Mouse (Mus musculus): ENCODE data around the gene Cacna2d1. TPM values are rescaled to one million over a fixed set of nuclear protein-coding genes. Genes with fewer than 3 reads are reported as not detected.

The Cacna2d1 gene
- total and polyA plus RNA-seq, 3 experiments: 0.08 to 0.13 TPM; not detected in 1

GRCm38 (mm10) chr5:16045147-16045878 lies 110.8 kb downstream of the Cacna2d1 start:
- no peaks in the 10 kb centered on the region for H3K27me3 ChIP-seq (ENCODE audit: control insufficient read depth in 1 of 2, insufficient read depth in 2 of 2, low read length in 2 of 2)
- H3K9me3 ChIP-seq (replicated peaks; ENCODE audit: insufficient read depth, low read length): no peaks in the 10 kb centered on the region
- no peak for DNase-seq (ENCODE audit: low read depth, low spot score)
- no peak overlapping the region for H3K9ac ChIP-seq (ENCODE audit: control insufficient read depth, low read depth, low read length, poor library complexity, severe bottlenecking)
- no peak overlapping the region for H3K4me3 ChIP-seq (ENCODE audit: control insufficient read depth in 1 of 2, insufficient read depth in 1 of 2, low read depth in 2 of 2, low read length in 2 of 2)
- H3K36me3 ChIP-seq (ENCODE audit: control insufficient read depth in 1 of 2, insufficient read depth in 2 of 2, low read length in 2 of 2): no peaks in the 10 kb centered on the region
- H3K27ac ChIP-seq (ENCODE audit: control insufficient read depth, low read depth, low read length): no peak overlapping the region
- no peaks in the 10 kb centered on the region for H3K4me1 ChIP-seq (ENCODE audit: control insufficient read depth in 1 of 2, insufficient read depth in 2 of 2, low read length in 2 of 2)
- TF ChIP-seq POLR2AphosphoS2 (IDR thresholded peaks at IDR 0.05; ENCODE audit: low read length) (no peak), TBP (IDR thresholded peaks at IDR 0.05; ENCODE audit: low read depth, low read length) (no peak), RCOR1 (IDR thresholded peaks at IDR 0.05; ENCODE audit: low read depth, low read length) (no peak), BHLHE40 (IDR thresholded peaks at IDR 0.05; ENCODE audit: borderline replicate concordance, low read depth, low read length) (no peak), KAT2A (conservative IDR thresholded peaks at IDR 0.05; ENCODE audit: low read depth, low read length) (no peak), TCF12 (IDR thresholded peaks at IDR 0.05; ENCODE audit: low read depth, low read length) (no peak), CHD1 (IDR thresholded peaks at IDR 0.05; ENCODE audit: low read depth, low read length) (no peak), MAX (IDR thresholded peaks at IDR 0.05; ENCODE audit: low read length) (no peak), E2F4 (IDR thresholded peaks at IDR 0.05; ENCODE audit: borderline replicate concordance, low read depth, low read length) (no peak), SMC3 (IDR thresholded peaks at IDR 0.05; ENCODE audit: low read depth, low read length) (no peak), EP300 (IDR thresholded peaks at IDR 0.05; ENCODE audit: low read depth in 1 of 2, low read length in 2 of 2) (no peak), ELF1 (IDR thresholded peaks at IDR 0.05; ENCODE audit: low read depth, low read length) (no peak), USF1 (IDR thresholded peaks at IDR 0.05; ENCODE audit: low read depth, low read length) (no peak), GATA1 (IDR thresholded peaks at IDR 0.05; ENCODE audit: low read depth, low read length) (no peak), MAZ (IDR thresholded peaks at IDR 0.05; ENCODE audit: low read depth, low read length) (no peak), USF2 (IDR thresholded peaks at IDR 0.05; ENCODE audit: borderline replicate concordance in 1 of 2, insufficient read depth in 1 of 2, low read depth in 1 of 2, low read length in 2 of 2) (no peak), HCFC1 (IDR thresholded peaks at IDR 0.05; ENCODE audit: low read depth, low read length) (no peak), UBTF (IDR thresholded peaks at IDR 0.05; ENCODE audit: borderline replicate concordance, insufficient read depth, low read depth, low read length) (no peak)
- H3K79me2 ChIP-seq (ENCODE audit: control insufficient read depth, insufficient read depth, low read length, poor library complexity): no peaks in the 10 kb centered on the region

GRCm38 (mm10) chr5:16047452-16048191 lies 113.1 kb downstream of the Cacna2d1 start:
- H3K9ac ChIP-seq (ENCODE audit: control insufficient read depth, low read depth, low read length, poor library complexity, severe bottlenecking): no peak overlapping the region
- H3K4me1 ChIP-seq (ENCODE audit: control insufficient read depth in 1 of 2, insufficient read depth in 2 of 2, low read length in 2 of 2): no peaks in the 10 kb centered on the region
- H3K27ac ChIP-seq (ENCODE audit: control insufficient read depth, low read depth, low read length): no peak overlapping the region
- H3K9me3 ChIP-seq (replicated peaks; ENCODE audit: insufficient read depth, low read length): no peaks in the 10 kb centered on the region
- H3K79me2 ChIP-seq (ENCODE audit: control insufficient read depth, insufficient read depth, low read length, poor library complexity): no peaks in the 10 kb centered on the region
- no peaks in the 10 kb centered on the region for H3K36me3 ChIP-seq (ENCODE audit: control insufficient read depth in 1 of 2, insufficient read depth in 2 of 2, low read length in 2 of 2)
- no peak for TF ChIP-seq SMC3 (IDR thresholded peaks at IDR 0.05; ENCODE audit: low read depth, low read length)
- TF ChIP-seq BHLHE40 (IDR thresholded peaks at IDR 0.05; ENCODE audit: borderline replicate concordance, low read depth, low read length): no peak
- TF ChIP-seq GATA1 (IDR thresholded peaks at IDR 0.05; ENCODE audit: low read depth, low read length): no peak
- no peak for TF ChIP-seq MYB (IDR thresholded peaks at IDR 0.05; ENCODE audit: low read depth, low read length)
- TF ChIP-seq TAL1 (IDR thresholded peaks at IDR 0.05; ENCODE audit: low read length): no peak
- TF ChIP-seq POLR2A (IDR thresholded peaks at IDR 0.05; ENCODE audit: control insufficient read depth in 1 of 2, insufficient read depth in 1 of 2, low read depth in 1 of 2, low read length in 2 of 2, poor library complexity in 1 of 2): no peak
- no peak overlapping the region for H3K4me3 ChIP-seq (ENCODE audit: control insufficient read depth in 1 of 2, insufficient read depth in 1 of 2, low read depth in 2 of 2, low read length in 2 of 2)
- no peak for DNase-seq (ENCODE audit: low read depth, low spot score)
- H3K27me3 ChIP-seq (ENCODE audit: control insufficient read depth in 1 of 2, insufficient read depth in 2 of 2, low read length in 2 of 2): no peaks in the 10 kb centered on the region
